27 mouse cellular contexts compared by ENCODE assay signal in the genomic region with DNA sequence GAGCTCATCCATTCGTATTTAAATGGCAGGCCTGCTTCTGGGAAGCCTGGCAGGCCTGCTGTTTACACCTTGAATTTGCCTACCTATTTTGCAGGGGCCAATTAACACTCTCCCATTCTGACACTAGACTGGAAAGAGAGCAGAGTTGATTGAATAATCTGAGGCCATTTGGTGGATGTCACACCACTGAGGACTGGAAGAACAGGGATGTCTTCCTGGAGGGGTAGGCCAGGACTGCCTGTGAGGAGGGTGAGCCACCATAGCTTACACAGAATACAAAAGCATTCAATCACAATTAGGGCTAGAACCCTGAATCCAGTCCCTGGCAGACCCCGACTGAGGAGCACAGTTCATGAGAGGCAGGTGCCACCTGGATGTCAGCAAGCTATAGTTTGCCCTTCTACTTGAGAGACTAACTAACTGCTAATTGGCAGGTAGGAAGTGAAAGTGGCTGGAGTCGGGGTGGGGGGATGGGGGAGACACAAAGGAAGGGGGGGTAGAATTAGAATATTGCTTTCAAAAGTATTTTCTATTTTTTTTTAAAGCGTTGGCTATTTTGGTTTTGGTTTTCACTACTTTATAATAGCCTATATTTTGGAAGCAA. TPM values are rescaled to one million over a fixed set of nuclear protein-coding genes. Genes with fewer than 3 reads are reported as not detected.
"Had no signal": no experiment of that assay in that cellular context is flagged by ENCODE, and none has a peak within 500 bp of the region (broad histone marks: within the 10 kb centered on the region; RNA-seq: fewer than 3 reads in every experiment).

No protein-coding gene starts in this region.

- H3K4me2 ChIP-seq: liver, embryonic 15.5 days; lung, embryonic 15.5 days; neural tube, embryonic 13.5 days; neural tube, embryonic 15.5 days had no signal

- H3K27ac ChIP-seq: liver, embryonic 15.5 days; lung, embryonic 15.5 days; neural tube, embryonic 13.5 days; neural tube, embryonic 15.5 days had no signal

- H3K4me1 ChIP-seq: liver, embryonic 15.5 days; lung, embryonic 15.5 days had no signal

- H3K4me3 ChIP-seq: liver, embryonic 15.5 days; lung, embryonic 15.5 days; midbrain, embryonic 10.5 days; myocyte; neural tube, embryonic 13.5 days; neural tube, embryonic 15.5 days had no signal

- DNase-seq: liver, postnatal 0 days; lung, adult 2 months; lung, postnatal 14 days; lung, postnatal 36 days; midbrain, embryonic 14.5 days; retina, postnatal 1 day; right cerebral cortex, adult 18-20 months; right cerebral cortex, postnatal 25 days; right cerebral cortex, postnatal 4 days; spleen, adult 18-20 months; thymus, adult 2 months; thymus, postnatal 25 days; thymus, postnatal 4 days had no signal

- H3K9me3 ChIP-seq: liver, embryonic 15.5 days; lung, embryonic 15.5 days; midbrain, embryonic 10.5 days; neural tube, embryonic 13.5 days; neural tube, embryonic 15.5 days had no signal

- H3K36me3 ChIP-seq: liver, embryonic 15.5 days; lung, embryonic 15.5 days; midbrain, embryonic 10.5 days; neural tube, embryonic 13.5 days; neural tube, embryonic 15.5 days had no signal

- H3K27me3 ChIP-seq: liver, embryonic 15.5 days; lung, embryonic 15.5 days; neural tube, embryonic 13.5 days; neural tube, embryonic 15.5 days had no signal

- ATAC-seq: liver, postnatal 0 days; lung, postnatal 0 days; midbrain, embryonic 16.5 days had no signal

- H3K9ac ChIP-seq: liver, embryonic 15.5 days; liver, postnatal 0 days; lung, embryonic 15.5 days; neural tube, embryonic 13.5 days; neural tube, embryonic 15.5 days had no signal

RNA-seq across cellular contexts. Expression of a gene that starts 9.8 kb away (rescaled TPM):
- total RNA-seq: megakaryocyte, adult 5-6 weeks; megakaryocyte-erythroid progenitor cell, adult 5-6 weeks had no signal
- polyA plus RNA-seq: liver, embryonic 15.5 days; liver, postnatal 0 days; lung, adult 2 months; lung, embryonic 15.5 days; lung, postnatal 0 days; myocyte; neural tube, embryonic 11.5 days; small intestine, adult 2 months; stomach, embryonic 14.5 days; stomach, embryonic 16.5 days; thymus, adult 2 months had no signal
